Mouse (Mus musculus): Measurements from ENCODE around the gene Stxbp5.

Stxbp5 gene

DNA sequence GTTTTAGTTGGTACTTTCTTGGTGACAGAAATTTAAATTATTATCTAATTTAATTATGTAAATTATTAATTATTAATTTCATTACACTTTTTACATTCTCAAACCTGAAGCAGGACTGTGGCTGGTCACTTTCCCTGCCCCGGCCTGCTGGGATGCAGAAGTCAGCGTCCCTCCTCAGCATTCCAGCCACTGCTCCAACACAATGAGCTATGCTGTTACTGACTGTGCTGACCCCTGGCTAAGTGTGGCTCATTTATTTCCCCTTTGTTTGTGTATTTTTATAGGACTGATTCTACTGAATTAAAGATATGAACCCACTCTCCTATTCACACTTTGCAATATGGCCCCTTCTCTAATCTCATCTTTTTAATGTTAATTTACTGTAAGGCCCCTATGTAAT lies 43.0 kb downstream of the Stxbp5 start:
- DNase-seq (ENCODE audit: low spot score) = no peak

DNA sequence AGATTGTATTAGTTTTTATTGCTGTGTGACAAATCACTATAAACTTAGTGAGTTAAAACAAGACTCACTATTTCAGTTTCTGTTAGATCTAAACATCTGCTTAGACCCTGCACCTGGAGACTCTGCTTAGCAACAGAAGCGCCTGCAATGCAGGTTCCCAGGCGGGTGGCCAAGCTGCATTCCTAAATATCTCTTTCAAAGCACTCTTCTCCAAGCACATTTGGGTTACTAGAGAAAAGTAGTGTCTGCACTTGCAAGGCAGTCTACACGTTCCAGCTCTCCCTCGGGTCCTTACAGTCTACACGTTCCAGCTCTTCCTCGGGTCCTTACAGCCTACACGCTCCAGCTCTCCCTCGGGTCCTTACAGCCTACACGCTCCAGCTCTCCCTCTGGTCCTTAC lies 44.1 kb downstream of the Stxbp5 start:
- DNase-seq (ENCODE audit: low spot score) = no peak

DNA sequence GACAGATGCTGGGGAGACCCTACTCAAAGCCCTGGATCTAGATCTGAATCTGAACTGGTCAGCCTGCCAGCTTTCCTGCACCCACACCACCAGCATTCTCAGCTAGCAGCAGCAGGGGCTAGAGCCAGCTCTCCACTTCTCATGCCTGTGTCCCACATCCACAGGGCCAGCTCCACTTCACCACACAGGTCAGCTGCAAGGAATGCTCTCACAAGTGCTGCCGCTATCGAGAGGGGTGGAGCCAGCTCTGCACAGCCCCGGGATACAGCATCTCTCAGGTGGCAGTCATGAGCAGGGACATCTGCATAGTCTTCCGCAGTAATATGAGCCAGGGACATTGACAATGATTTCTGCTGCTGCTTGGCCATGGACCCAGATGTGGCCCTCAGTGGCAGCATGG lies 54.5 kb downstream of the Stxbp5 start:
- no peak for DNase-seq (ENCODE audit: low spot score)

DNA sequence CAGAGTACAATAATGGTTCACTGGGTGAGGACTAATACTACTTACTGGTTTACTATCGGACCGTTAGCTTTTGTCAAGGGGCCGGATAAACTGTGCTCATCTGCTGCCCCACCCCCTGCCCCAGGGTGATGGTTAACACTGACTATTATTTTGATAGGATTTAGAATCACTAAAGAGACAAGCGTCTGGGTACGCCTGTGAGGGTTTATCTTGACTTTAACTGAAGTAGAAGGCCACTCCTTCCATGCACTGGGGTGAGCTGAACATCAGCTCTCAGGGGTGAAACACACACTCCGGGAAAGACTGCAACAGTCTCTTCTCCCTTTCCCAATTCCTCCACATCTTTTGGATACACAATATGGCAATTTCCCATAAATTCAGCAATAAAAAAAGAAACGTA lies 61.5 kb downstream of the Stxbp5 start:
- no peak for DNase-seq (ENCODE audit: low spot score)

DNA sequence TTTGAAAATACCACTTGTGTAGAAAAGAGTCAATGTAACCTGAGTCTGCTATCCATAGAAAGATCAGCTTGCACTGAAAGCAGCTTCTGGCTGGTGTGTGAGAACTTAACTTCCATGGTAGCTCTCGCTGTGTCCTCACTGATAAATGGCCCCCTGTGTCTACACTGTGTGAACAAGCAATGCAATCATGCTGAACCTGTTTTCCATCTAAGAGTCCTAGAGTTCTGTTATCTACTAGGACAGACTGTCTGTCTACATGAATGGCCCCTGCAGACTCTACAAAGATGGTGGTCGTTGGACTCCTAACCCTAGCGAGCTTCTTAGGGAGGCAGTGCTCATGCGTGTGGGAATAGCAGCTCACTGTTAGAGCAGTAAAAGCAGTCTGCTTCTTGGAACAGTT lies 65.9 kb downstream of the Stxbp5 start:
- DNase-seq (ENCODE audit: low spot score) = no peak

DNA sequence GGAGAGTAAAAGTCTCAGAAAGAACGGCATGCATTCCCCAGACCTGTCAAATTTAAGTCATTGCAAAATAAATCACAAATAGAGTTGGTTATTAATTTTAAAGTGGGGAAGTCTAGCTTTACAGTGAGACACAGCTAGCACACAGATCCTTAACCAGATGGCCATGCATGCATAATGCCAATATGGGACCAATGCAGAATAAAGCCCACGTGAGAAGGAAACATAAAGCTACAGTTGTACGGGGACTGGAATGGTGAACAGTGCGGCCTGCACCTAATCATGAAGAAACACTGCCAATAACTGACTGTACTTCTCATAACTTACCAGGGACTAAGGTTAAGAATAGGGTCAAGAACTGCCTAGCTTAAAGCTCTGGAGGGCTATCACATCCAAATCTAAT lies 67.9 kb downstream of the Stxbp5 start:
- DNase-seq (ENCODE audit: low spot score) = no peak

DNA sequence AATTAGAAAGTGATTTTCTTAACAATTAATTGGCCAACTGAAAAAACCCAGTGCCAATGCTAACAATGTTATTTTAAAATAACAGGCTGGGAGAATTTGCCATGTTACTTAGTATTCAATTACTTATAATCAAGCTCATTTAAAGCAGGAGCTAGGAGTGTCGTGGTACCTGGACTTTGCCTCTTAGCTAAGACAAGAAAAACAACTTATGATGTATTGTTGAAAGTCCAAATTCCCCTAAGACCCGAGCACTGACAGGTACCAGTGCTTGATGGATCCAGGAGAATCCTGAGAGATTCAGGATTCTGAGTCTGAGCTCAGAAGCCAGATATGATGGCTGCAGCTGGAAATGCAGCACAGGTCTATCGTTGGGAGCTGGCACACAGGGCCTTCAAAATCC lies 71.1 kb downstream of the Stxbp5 start:
- no peak for DNase-seq (ENCODE audit: low spot score)

DNA sequence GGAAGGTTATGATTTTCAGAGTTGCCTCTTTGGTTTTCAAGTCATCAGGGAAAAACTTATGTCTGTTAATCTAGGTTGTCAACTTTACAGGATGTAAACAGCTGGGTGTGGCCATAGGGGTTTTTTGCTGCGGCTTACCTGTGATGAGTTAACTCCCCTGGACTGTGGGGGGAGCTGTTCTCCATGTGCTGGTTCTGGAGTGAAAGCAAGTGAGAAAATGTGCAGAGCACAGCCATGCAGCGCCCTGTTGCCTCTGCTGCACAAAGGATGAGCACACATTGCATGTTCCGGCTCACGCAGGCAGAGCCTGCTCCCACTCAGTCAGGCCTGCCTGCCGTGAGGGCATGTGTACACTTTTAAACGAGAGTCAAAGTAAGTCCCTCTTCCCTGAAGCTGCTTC lies 79.6 kb downstream of the Stxbp5 start:
- no peak for DNase-seq (ENCODE audit: low spot score)

DNA sequence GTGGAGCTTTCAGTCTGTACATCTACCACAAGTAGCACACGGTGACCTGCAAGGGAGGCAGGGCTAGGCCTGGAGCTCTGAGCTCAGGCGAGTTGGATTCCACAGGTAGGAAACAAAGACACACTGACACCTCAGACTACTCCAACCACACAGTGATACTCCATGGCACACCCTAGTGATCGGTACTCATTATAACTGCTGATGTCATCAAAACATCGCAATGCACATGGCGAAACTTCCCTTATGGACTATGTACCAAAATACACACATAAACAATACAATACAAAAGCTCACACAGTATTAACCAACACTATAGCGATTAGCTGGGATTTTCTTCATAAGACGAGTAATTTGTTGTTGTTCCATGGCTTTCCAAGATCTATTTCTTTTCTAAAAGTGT lies 82.3 kb downstream of the Stxbp5 start:
- no peak for DNase-seq (ENCODE audit: low spot score)

DNA sequence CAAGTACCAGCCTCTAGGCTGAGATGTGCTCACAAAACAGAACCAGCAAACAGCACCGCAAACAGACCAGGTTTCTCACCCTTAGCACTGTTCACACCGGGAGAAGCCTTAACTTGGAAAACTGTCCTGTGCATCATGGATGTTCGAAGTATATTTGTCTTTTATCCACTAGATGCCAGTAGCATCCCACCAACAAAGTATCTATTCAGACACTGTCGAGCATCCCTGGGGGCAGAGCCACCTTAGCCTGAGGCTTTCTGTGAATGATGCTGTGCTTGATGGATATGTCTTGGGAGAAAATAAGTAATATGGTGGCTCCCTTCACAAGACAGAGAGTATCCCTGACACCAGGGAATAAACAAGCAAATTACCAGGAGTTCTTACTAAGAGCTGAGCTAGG lies 87.0 kb downstream of the Stxbp5 start:
- DNase-seq (ENCODE audit: low spot score) = peak; percentile 30

DNA sequence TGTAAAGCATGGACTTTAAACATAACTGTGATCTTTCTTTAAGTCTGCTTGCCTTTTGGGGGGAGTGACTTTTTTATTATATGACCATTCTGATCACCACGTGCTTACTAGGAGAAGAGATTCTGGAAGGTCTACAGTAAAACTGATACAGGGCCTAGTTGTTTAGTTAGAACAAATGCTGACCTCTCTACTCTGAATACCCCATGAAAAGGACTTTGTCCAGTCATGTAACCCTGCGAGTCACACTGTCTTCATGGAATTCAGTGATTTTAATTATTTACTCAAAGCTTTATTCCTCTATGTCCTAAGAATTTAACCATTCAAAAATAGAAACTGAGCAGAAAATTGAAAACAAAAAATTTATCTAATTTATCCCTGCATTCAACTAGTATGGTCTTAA lies 93.3 kb downstream of the Stxbp5 start:
- DNase-seq (ENCODE audit: low spot score) = no peak

DNA sequence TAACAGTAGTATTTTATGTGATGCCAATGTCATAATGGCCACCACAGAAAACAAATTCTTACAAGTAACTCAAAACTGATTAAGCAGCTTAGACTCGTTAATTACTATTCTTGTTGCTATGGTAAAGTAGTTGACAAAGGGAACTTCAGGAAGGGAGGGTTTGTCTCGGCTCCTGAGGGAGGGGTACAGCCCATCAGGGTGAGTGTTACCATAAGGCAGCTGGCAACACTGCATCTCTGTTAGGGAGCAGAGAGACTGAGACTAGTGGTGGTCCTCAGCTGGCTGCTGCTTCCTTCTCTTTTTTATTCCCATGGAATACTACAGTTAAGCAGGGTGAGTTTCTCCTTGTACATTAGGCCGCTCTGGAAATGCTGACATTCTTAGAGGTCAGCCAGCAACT lies 95.5 kb downstream of the Stxbp5 start:
- no peak for DNase-seq (ENCODE audit: low spot score)

DNA sequence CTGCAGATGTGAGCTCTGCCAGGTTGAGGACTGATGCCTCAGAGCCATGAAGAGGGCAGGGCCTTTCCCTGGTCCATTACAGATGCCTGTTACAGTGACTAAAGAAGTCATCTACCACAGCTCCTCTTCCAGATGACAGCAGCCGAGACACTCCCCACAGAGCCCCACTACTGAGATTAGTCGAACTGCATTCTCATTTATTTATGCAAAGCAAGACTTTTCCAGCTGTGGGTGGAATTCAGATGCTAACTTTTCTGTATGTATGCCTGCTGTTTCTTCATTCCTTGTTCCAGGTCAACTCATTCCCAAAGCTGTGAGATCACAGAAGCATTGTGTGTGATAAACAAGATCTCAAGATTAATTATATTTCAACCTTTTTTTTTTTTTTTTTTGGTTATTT lies 97.8 kb downstream of the Stxbp5 start:
- DNase-seq (ENCODE audit: low spot score) = no peak

DNA sequence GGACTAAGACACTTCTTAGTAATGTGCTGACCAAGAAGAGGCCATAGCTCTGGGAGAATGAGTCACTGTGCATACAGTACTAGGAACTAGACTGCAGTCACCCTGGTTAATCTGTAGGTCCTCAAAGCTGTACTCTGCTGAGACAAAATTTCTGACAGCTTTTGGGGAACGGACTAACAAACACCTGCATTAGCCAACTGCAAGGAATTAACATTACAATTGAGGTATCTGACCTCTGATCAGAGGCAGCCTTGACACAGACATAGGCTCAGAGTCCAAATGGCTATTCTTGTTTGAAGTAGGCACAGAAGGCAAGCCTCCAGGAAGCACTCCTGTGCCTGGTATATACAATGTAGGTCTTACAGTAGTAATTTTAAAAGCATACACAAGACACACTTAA lies 99.3 kb downstream of the Stxbp5 start:
- DNase-seq (ENCODE audit: low spot score) = no peak

DNA sequence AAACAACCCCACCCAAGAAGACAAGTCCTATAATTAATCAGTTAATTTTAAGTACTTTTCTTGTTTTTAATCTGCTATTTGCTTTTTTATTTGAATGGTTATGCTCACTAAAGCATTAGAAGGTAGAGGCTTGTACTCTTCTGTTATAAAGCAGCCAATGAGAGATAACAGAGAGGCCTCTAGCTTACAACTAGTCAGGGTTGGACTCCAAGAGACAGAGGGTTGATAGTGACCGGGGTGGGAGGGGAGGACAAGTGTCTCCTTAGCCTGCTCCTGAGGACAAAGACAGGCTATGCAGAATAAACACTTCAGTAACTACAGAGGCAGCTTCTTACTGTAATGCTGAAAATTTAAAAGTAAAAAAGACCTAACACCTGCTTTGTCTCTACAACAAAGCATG lies 101.8 kb downstream of the Stxbp5 start:
- DNase-seq (ENCODE audit: low spot score) = no peak

DNA sequence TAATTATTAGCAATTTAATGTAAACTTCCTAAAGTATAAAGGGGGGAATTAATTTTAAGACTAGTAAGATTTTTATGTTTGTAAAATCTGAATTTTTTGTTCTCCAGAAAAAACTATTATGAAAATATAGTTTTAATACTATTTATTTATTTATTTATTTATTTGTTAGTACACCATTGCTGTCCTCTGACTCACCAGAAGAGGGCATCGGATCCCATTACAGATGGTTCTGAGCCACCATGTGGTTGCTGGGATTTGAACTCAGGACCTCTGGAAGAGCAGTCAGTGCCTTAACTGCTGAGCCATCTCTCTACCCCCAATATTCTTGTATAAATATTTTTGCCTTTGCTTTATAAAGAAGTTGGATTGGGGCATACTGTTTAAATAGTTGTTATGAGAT lies 104.5 kb downstream of the Stxbp5 start:
- no peak for DNase-seq (ENCODE audit: low spot score)

DNA sequence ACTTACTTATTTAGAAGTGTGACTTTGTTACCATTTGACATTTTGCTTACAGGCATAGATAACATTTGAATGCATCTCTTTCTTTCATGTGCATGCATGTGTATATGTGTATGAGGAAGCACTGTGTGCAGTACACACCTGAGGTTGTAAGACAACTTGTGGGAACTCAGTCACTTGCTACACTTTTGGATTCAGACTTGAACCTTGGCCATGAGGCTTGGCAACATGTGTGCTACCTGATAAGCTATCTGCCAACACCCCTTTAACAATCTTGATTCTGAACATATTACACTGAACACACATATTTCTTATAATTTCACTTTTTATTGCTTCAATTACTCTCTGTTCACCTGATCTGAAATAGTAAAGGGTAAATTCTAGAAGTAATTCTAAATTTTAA lies 106.5 kb downstream of the Stxbp5 start:
- DNase-seq (ENCODE audit: low spot score) = no peak

DNA sequence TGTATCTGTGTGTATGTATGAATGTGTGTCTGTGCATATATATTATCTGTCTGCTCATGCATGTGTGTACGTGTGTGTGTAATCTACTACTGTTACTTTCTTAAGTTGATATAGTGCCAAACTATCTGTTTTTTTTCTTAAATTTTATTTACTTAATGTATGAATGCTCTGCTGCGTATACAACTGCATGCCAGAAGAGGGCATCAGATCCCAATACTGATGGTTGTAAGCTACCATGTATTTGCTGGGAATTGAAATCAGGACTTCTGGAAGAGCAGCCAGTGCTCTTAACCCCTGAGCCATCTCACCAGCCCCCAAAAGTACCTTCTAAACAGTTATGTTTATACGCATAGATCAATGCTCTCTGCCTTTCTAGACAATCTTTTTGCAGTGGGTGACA lies 109.9 kb downstream of the Stxbp5 start:
- DNase-seq (ENCODE audit: low spot score) = no peak

DNA sequence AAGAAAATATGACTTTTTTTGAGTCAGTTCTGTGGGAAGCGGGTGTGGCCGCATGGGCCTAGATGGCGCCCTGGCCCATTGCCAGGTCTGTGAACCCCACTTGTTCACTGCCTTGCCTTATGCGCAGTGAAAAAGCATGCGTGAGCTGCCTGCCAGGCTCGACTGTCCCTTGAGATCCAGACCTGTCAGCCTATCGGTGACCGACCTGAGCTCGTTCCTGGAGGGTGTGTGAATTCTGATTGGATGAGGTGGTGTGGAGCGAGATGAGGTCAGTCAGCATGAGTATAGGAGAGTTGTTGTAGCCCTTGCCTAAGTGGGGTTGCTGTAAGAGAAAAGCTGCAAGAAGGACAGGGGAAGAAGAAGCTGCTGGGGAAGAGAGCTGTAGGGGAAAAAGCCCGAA lies 114.4 kb downstream of the Stxbp5 start:
- no peak for DNase-seq (ENCODE audit: low spot score)

DNA sequence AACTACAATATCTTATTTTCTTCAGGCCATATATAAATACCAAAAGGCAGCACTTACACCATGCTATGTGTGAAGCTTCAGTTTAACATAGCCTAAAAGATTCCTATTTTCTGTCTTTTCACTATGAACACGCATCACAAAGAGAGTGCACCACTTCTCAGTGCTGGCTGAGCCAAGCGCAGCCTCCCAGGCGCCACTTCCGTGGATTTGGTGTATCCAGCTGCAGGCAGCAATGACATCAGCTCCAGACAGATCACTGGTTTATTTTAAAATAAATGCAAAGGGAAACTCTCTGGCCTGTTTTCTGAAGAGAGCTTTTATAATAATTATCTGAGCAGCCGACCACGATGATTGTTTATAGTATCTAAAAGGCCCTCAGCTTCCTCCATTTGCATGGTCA lies 115.2 kb downstream of the Stxbp5 start:
- no peak for DNase-seq (ENCODE audit: low spot score)

DNA sequence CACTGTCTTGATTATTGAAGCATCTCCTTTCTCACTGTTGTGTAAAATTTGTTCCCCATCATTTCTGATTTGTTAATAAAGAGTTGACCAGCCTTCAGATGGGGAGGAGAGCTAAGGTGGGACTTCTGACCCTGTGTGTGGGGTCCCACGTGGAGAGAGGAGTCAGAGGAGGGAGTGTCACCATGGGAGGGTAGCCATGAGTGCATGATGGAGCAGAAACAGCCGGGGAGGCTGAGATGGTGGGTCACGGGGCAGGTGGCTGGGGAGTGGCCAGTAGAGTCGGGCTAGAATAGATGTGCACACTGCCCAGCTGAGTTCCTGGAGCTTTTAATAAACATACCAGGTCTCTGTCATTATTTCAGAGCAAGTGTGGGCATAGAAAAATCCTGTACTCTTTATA lies 121.0 kb downstream of the Stxbp5 start:
- DNase-seq (ENCODE audit: low spot score) = no peak

DNA sequence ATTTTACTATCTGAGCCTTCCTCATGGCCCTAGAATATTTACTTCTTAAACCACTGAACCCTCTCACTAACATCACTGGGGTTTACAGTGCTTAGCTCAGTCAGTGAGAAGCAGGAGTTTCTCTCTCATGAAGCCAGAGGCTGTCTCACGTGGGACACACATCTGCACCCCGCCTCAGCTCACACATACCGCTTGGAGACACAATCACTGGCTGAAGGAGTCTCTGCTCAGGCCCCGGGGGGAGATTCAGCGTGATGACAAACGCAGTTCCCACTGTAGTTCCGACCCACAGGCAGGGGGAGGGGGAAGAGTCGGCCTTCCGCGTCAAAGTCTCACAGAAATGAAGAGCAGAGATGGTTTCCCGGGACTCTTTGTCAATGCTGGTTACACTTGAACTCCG lies 130.6 kb downstream of the Stxbp5 start:
- DNase-seq (ENCODE audit: low spot score) = no peak

DNA sequence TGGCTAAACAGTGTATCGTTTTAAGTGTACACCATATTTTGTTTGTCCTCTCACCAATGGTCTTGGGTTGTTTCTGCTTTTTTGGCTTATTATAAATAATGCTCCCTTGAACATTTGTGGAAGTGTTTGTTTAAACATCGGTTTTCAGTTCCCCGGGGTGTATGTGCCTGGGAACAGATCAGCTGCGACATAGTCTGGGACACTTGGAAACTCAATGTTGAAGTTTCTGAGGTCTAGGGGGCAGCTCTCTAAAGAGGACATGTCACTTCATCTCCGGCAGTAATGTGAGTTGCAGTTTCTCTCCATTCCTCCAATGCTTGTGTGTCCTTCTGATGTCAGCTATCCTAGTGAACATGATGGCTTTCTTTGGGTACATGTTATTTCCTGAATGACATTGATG lies 137.0 kb downstream of the Stxbp5 start:
- DNase-seq (ENCODE audit: low spot score) = no peak

DNA sequence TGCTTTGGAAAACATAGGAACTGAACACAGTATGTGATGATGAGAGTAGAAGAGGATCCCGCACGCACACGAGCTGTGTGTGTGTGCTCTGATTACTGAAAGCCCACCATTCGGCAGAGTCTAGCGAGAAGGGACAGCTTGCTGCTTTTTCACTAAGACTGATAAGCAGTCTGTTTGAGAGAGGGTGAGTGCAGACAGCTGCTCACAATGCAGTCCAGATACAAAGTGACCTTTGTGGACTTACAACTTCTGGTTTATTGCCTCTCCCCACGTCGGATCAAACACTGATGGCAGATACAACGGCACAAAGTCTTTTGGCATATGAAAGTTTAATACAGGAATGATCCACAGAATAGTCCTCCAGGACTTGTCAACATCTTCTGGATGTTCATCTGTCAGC lies 140.6 kb downstream of the Stxbp5 start:
- DNase-seq (ENCODE audit: low spot score) = no peak

DNA sequence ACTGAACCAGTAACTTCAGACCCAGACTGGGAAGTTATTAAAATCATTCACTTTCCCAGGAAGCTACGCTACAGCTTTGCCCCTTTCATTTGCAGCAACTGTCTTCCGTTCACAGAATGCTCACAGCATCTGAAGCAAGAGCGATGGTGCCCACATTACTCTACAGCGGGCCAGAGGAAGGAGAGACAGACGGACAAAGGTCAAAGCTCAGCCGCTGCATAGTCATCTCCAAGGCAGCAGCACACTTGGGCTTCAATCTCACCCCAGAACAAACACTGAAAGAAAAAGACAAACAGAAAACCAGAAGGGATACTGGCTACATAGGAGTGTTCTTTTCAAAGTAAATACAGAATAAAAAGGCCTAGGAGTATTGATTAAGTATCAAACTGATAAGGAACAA lies 144.3 kb downstream of the Stxbp5 start:
- no peak for DNase-seq (ENCODE audit: low spot score)
